Mouse (Mus musculus) myocyte (in vitro differentiated cells): ENCODE data around the gene Grb2. TPM values are rescaled to one million over a fixed set of nuclear protein-coding genes. Genes with fewer than 3 reads are reported as not detected.
A peak's percentile ranks its signal among the peaks of the same experiment; 100 is the strongest.

Experiments used
- H3K27me3 ChIP-seq: one replicate; pipeline ENCODE4 v1.6.1; 2011; ENCODE audit not compliant: control insufficient read depth, insufficient read depth, insufficient read length
- H3K36me3 ChIP-seq: one replicate; pipeline ENCODE4 v1.6.1; 2011; ENCODE audit not compliant: control insufficient read depth, insufficient read depth
- H3K4me2 ChIP-seq: one replicate; pipeline ENCODE4 v1.6.1; 2011; ENCODE audit warnings: low read depth, control low read depth
- H3K4me3 ChIP-seq: one replicate; pipeline ENCODE4 v1.5.1; 2011; ENCODE audit warnings: mild to moderate bottlenecking, control low read depth, moderate library complexity
- H3K79me2 ChIP-seq: one replicate; pipeline ENCODE4 v1.6.1; 2011; ENCODE audit not compliant: control insufficient read depth, insufficient read depth
- H3ac ChIP-seq: one replicate; pipeline ENCODE4 v1.6.1; 2011; ENCODE audit not compliant: control insufficient read depth, insufficient read length
- CEBPB ChIP-seq: IDR thresholded peaks from 2 replicates; pipeline ENCODE4 v1.6.1; 2011; ENCODE audit warnings: mild to moderate bottlenecking, moderate library complexity; ENCODE audit not compliant: poor library complexity, insufficient read depth, severe bottlenecking
- E2F4 ChIP-seq: IDR thresholded peaks from one replicate; pipeline ENCODE4 v1.6.1; 2011; ENCODE audit warnings: mild to moderate bottlenecking, control low read depth, moderate library complexity; ENCODE audit not compliant: insufficient read depth
- MAX ChIP-seq: IDR thresholded peaks from one replicate; pipeline ENCODE4 v1.6.1; 2011; ENCODE audit warnings: low read depth, mild to moderate bottlenecking, control low read depth
- MYOD1 ChIP-seq, 3 experiments: IDR thresholded peaks; one replicate each; pipeline ENCODE4 v1.6.1; 2011; ENCODE audit warnings: control low read depth in 2 of 3, low read depth in 2 of 3, mild to moderate bottlenecking in 2 of 3, moderate library complexity in 1 of 3; ENCODE audit not compliant: insufficient read length in 2 of 3, control insufficient read depth in 1 of 3
- MYOG ChIP-seq, 3 experiments: IDR thresholded peaks; one replicate each; pipeline ENCODE4 v1.6.1; 2011; ENCODE audit warnings: control low read depth in 2 of 3, low read depth in 2 of 3, mild to moderate bottlenecking in 2 of 3; ENCODE audit not compliant: insufficient read length in 2 of 3, control insufficient read depth in 1 of 3, insufficient read depth in 1 of 3
- POLR2A ChIP-seq: IDR thresholded peaks from one replicate; pipeline ENCODE4 v1.6.1; 2011; ENCODE audit warnings: low read depth, mild to moderate bottlenecking, control low read depth, moderate library complexity; ENCODE audit not compliant: insufficient read length
- POLR2AphosphoS2 ChIP-seq: IDR thresholded peaks from one replicate; pipeline ENCODE4 v1.6.1; 2011; ENCODE audit warnings: low read depth, control low read depth; ENCODE audit not compliant: insufficient read length
- REST ChIP-seq: IDR thresholded peaks from one replicate; pipeline ENCODE4 v1.6.1; 2011; ENCODE audit warnings: mild to moderate bottlenecking, control low read depth, moderate library complexity; ENCODE audit not compliant: insufficient read depth, insufficient read length
- SRF ChIP-seq: IDR thresholded peaks from one replicate; pipeline ENCODE4 v1.6.1; 2011; ENCODE audit warnings: low read depth; ENCODE audit not compliant: control insufficient read depth, insufficient read length
- TCF12 ChIP-seq: IDR thresholded peaks from one replicate; pipeline ENCODE4 v1.6.1; 2011; ENCODE audit warnings: mild to moderate bottlenecking, control low read depth; ENCODE audit not compliant: poor library complexity, insufficient read depth, severe bottlenecking
- TCF3 ChIP-seq: IDR thresholded peaks from one replicate; pipeline ENCODE4 v1.6.1; 2011; ENCODE audit warnings: low read depth, control low read depth; ENCODE audit not compliant: insufficient read length
- USF1 ChIP-seq: IDR thresholded peaks from one replicate; pipeline ENCODE4 v1.6.1; 2011; ENCODE audit warnings: low read depth, mild to moderate bottlenecking, control low read depth, moderate library complexity
- polyA plus RNA-seq: library from polyadenylated mRNA; unstranded; fragments of >200 nt; fragmentation: generic; extraction: Trizol; gene quantifications from one replicate; pipeline ENCODE4 v1.2.1, GENCODE M21; 2012; ENCODE audit warnings: missing spikeins

Gene Grb2
- polyA plus RNA-seq, 1 experiment: 71.2 TPM

DNA sequence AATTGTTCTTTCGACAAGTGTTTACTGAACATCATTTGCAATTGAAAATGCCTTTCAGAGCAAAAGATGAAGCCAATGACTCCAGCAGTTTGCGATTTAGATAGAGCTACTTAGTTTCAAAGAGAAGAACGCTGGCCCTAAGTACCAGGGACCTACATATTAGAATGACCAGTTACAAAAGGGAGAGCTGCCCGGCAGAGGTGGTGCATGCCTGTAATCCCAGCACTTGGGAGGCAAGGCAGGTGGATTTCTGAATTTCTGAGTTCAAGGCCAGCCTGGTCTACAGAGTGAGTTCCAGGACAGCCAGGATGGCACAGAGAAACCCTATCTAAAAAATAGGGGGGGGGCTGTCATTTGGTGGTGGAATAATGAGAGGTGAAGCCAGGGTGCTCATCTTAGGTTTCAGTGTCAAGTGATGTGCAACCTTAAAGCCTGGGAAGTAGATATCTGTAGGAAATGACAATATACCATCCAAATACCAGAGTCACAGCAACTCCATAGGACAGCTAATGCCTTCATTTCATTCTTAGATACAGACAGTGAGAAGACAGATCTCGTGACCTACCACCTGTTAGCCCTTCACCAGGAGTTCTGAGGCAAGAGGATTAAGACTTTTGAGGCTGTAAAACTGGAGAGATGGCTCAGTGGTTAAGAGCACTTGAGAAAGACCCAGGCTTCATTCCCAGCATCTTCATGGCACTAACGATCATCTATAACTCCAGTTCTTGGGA is 1.6 kb upstream of the Grb2 start:
- TF ChIP-seq MYOD1 (IDR thresholded peaks at IDR 0.05; ENCODE audit: control insufficient read depth in 1 of 3, insufficient read length in 2 of 3, low read depth in 2 of 3): no peak
- no peak for TF ChIP-seq POLR2AphosphoS2
- no peak for TF ChIP-seq SRF
- TF ChIP-seq MYOG (IDR thresholded peaks at IDR 0.05; ENCODE audit: control insufficient read depth in 1 of 3, insufficient read depth in 1 of 3, insufficient read length in 2 of 3, low read depth in 2 of 3): no peak
- no peak for TF ChIP-seq E2F4
- no peak for TF ChIP-seq POLR2A
- Histone ChIP-seq H3ac (no peak overlapping the region), H3K4me2 (no peak overlapping the region), H3K27me3 (no peaks in the 10 kb centered on the region), H3K79me2 (peaks cover 29% of the 10 kb centered on the region), H3K4me3 (peak overlapping the region; percentile 65), H3K36me3 (no peaks in the 10 kb centered on the region)

DNA sequence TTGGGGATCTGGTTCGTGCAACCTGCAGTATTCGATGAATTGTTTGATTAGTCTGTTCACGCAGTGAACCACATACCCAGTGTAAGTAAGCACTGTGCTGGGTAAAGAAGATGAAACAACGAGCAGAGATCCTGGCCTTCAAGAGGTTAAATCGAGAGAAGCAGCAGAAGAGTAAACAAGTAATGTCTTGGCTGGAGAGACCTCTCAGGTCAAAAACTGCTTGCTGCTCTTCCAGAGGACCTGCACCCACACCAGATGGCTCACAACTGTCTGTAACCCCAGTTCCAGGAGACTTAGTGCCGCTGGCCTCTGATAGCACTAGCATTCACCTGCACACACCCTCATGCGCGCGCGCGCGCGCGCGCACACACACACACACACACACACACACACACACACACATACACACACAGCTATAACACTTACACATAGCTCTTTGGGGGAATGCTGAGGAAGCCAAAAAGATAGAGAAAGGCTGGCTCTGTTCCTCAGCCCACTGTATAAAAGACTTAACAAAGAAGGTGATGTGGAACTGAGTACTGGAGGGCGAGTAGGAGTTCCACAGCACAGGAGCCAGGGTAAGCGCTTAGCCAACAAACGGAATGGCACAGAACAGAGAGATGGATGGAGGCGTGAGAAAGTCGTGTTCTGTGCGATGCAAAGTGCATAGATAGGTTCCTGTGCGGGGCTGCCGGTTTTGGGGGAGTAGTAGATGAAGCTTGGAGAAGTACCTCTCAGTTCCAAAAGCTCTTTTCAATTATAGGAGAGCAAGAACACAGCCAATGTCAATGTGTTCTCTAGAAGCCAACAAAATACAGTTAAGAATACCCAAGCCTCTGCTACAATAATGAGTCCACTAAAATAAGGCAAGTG is 795 bp upstream of the Grb2 start:
- Histone ChIP-seq H3K36me3 (no peaks in the 10 kb centered on the region), H3ac (peak overlapping the region; percentile 90), H3K4me3 (peak overlapping the region; percentile 65), H3K79me2 (peaks cover 37% of the 10 kb centered on the region), H3K27me3 (no peaks in the 10 kb centered on the region), H3K4me2 (peak overlapping the region; percentile 100)
- TF ChIP-seq POLR2AphosphoS2 (no peak), CEBPB (no peak), MYOD1 (IDR thresholded peaks at IDR 0.05; ENCODE audit: control insufficient read depth in 1 of 3, insufficient read length in 2 of 3, low read depth in 2 of 3) (no peak)

DNA sequence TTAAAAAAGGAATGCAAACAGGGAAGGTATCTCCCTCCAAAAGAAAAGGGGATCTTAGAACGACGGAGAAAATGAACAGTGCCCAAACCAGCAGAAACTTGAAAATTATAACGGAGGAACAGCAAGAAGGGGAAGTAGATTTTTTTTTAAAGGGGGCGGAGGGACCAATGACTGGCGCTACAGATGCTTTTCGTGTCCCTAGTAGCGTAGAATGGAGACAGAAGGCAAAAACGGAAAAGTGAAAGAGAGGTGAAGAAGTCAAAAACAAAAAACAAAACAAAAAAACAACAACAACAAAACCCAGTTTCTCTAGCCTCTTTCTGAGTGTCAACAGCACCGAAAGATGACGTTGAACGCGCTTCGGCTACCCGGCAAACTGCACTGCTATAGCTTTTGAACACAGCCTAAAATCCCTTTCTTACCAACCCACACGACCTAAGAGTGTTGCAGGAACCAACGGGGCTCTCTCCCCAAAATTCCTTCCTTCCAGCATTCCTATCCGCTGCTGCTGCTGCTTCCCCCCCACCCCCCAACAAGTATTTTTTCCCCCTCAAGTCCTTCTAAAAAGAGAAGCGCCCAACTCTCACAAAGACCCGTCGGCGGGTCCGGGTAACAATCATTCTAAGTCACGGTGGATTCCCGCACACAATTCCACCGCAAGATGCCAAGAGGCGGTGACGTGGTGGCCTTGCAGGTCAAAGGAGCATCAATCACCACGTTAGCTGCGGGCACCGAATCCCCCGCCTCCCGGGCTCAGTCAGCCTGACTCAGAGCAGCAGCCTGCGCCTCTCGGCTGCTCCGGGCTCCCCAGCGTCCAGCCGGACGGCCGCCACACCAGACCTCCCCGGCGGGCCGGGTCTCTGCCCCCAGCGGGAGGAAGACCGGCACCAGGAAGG is 836 bp downstream of the Grb2 start:
- no peak for TF ChIP-seq MYOG (IDR thresholded peaks at IDR 0.05; ENCODE audit: control insufficient read depth in 1 of 3, insufficient read depth in 1 of 3, insufficient read length in 2 of 3, low read depth in 2 of 3)
- no peak for TF ChIP-seq REST
- TF ChIP-seq USF1: no peak
- TF ChIP-seq MYOD1 (IDR thresholded peaks at IDR 0.05; ENCODE audit: control insufficient read depth in 1 of 3, insufficient read length in 2 of 3, low read depth in 2 of 3): no peak
- TF ChIP-seq CEBPB: no peak
- no peak for TF ChIP-seq POLR2AphosphoS2
- TF ChIP-seq MAX: no peak
- TF ChIP-seq POLR2A: no peak
- TF ChIP-seq SRF: no peak
- TF ChIP-seq TCF12: no peak
- no peak for TF ChIP-seq E2F4
- TF ChIP-seq TCF3: no peak
- Histone ChIP-seq H3K27me3 (no peaks in the 10 kb centered on the region), H3K36me3 (no peaks in the 10 kb centered on the region)

DNA sequence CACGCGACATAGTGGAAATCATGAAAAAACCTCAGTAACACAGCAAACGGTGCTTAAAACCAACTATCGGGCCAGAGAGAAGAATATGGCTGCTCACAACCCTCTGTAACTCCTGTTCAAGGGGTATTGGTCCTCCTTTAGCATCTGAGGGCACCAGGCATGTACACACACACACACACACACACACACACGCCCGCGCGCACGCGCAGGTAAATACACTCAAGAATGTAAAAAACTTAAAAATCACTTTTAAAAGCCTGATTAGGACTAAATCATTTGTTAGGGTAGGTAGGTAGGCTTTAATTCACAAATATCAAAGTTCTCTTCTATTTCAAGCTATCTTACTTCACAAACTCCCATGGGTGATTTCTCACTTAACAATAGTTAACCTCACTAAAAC is 1.8 kb downstream of the Grb2 start:
- Histone ChIP-seq H3K4me2 (peak overlapping the region; percentile 81), H3K79me2 (peaks cover 63% of the 10 kb centered on the region), H3K4me3 (peak overlapping the region; percentile 65), H3ac (no peak overlapping the region), H3K36me3 (no peaks in the 10 kb centered on the region), H3K27me3 (no peaks in the 10 kb centered on the region)
- no peak for TF ChIP-seq USF1
- TF ChIP-seq MYOG (IDR thresholded peaks at IDR 0.05; ENCODE audit: control insufficient read depth in 1 of 3, insufficient read depth in 1 of 3, insufficient read length in 2 of 3, low read depth in 2 of 3): no peak
- no peak for TF ChIP-seq POLR2AphosphoS2
- no peak for TF ChIP-seq TCF3
- TF ChIP-seq MYOD1 (IDR thresholded peaks at IDR 0.05; ENCODE audit: control insufficient read depth in 1 of 3, insufficient read length in 2 of 3, low read depth in 2 of 3): no peak
- no peak for TF ChIP-seq TCF12
- TF ChIP-seq SRF: no peak
- TF ChIP-seq CEBPB: no peak
- TF ChIP-seq REST: no peak
- no peak for TF ChIP-seq E2F4
- TF ChIP-seq POLR2A: no peak
- no peak for TF ChIP-seq MAX

More for the DNA sequence above, 836 bp downstream of the Grb2 start:
- H3K4me2 ChIP-seq: peak overlapping the region; percentile 81
- H3K79me2 ChIP-seq: peaks cover 53% of the 10 kb centered on the region
- peak overlapping the region; percentile 65 for H3K4me3 ChIP-seq
- H3ac ChIP-seq: peak overlapping the region; percentile 90
